Mouse (Mus musculus): ENCODE measurements at regions not wholly inside any gene's neighbourhood (a gene's known extent, or its start where the extent isn't known, plus 50 kb on each side); places are given as distances from the start of the nearest gene placed in this dataset.

DNA sequence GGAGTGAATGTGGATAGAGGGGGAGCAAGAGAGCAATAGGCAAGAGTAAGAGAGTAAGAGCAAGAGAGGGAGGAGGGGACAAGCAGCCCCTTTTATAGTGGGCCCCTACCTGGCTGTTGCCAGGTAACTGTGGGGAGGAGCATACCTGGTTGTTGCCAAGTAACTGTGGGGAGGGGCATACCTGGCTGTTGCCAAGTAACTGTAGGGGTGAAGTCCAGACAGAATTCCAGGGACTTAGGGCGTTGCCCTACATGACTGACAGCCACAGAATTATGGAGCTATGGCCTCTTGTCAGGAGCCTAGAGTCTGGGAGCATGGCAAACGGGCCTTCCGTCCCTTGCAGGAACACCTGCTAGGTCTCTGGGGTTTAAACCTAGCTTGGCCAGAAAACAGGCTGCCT is 64.5 kb upstream of the Selenok start:
- TF ChIP-seq EP300 (IDR thresholded peaks at IDR 0.05; ENCODE audit: low read length) (no peak), ETS1 (conservative IDR thresholded peaks at IDR 0.05; ENCODE audit: low read depth, low read length) (no peak), CHD2 (IDR thresholded peaks at IDR 0.05; ENCODE audit: low read length) (no peak), MAFK (IDR thresholded peaks at IDR 0.05; ENCODE audit: insufficient replicate concordance, low read length) (no peak), CTCF (conservative IDR thresholded peaks at IDR 0.05 in 1 of 2, IDR thresholded peaks at IDR 0.05 in 1 of 2; ENCODE audit: low read depth in 2 of 2, low read length in 2 of 2) (no peak), POLR2A (IDR thresholded peaks at IDR 0.05; ENCODE audit: low read depth, low read length) (no peak)
